Mouse (Mus musculus) urinary bladder, postnatal 10 days (tissue): ENCODE data around the gene Bckdk.

Experiments
- DNase-seq: peaks from one replicate; pipeline ENCODE4 v3.0.0; 2022; ENCODE audit warnings: low spot score

Bckdk gene

GRCm38 (mm10) chr7:127896384-127896783 lies 7.5 kb upstream of the Bckdk start:
- no peak for DNase-seq

GRCm38 (mm10) chr7:127897542-127897941 lies 6.3 kb upstream of the Bckdk start:
- no peak for DNase-seq

- no peak for DNase-seq
Observed at GRCm38 (mm10) chr7:127898179-127898956, 5.5 kb upstream of the Bckdk start.

- no peak for DNase-seq
Observed at GRCm38 (mm10) chr7:127899997-127900396, 3.9 kb upstream of the Bckdk start.

- DNase-seq, result no peak
Observed at GRCm38 (mm10) chr7:127901772-127902171, 2.1 kb upstream of the Bckdk start.

GRCm38 (mm10) chr7:127907939-127908338 lies 4.1 kb downstream of the Bckdk start:
- DNase-seq, result no peak

GRCm38 (mm10) chr7:127908656-127909055 lies 4.8 kb downstream of the Bckdk start:
- no peak for DNase-seq

- DNase-seq, result peak; percentile 47
Observed at GRCm38 (mm10) chr7:127912190-127912871, 8.4 kb downstream of the Bckdk start, which contains the start of gene Kat8. Gene Kat8, plus strand, starts transcription at chr7:127912516.

- no peak for DNase-seq
Observed at GRCm38 (mm10) chr7:127912938-127913337, 9.1 kb downstream of the Bckdk start.

GRCm38 (mm10) chr7:127915293-127915692 lies 11.4 kb downstream of the Bckdk start:
- no peak for DNase-seq

- no peak for DNase-seq
Observed at GRCm38 (mm10) chr7:127918203-127918602, 14.3 kb downstream of the Bckdk start.

- DNase-seq, result no peak
Observed at GRCm38 (mm10) chr7:127919290-127919689, 15.4 kb downstream of the Bckdk start.

GRCm38 (mm10) chr7:127921516-127921915 lies 17.6 kb downstream of the Bckdk start:
- no peak for DNase-seq

GRCm38 (mm10) chr7:127922451-127923275 lies 18.8 kb downstream of the Bckdk start:
- no peak for DNase-seq

- no peak for DNase-seq
Observed at GRCm38 (mm10) chr7:127923714-127924113, 19.8 kb downstream of the Bckdk start.

- no peak for DNase-seq
Observed at GRCm38 (mm10) chr7:127925252-127925651, 21.4 kb downstream of the Bckdk start.

GRCm38 (mm10) chr7:127926066-127926465 lies 22.2 kb downstream of the Bckdk start:
- DNase-seq, result no peak

GRCm38 (mm10) chr7:127926846-127927245 lies 23.0 kb downstream of the Bckdk start:
- DNase-seq, result no peak

- DNase-seq, result no peak
Observed at GRCm38 (mm10) chr7:127927726-127928125, 23.8 kb downstream of the Bckdk start.

GRCm38 (mm10) chr7:127928596-127928995 lies 24.7 kb downstream of the Bckdk start:
- no peak for DNase-seq

GRCm38 (mm10) chr7:127929923-127930322 lies 26.0 kb downstream of the Bckdk start, which contains the start of gene Prss8:
Gene Prss8, minus strand, starts transcription at chr7:127930104.
- DNase-seq, result no peak

- DNase-seq, result no peak
Observed at GRCm38 (mm10) chr7:127930636-127931035, 26.8 kb downstream of the Bckdk start.
